Mouse (Mus musculus): ENCODE measurements around the gene Grm4.

GRCm38 (mm10) chr17:27502288-27502687, 18.9 kb downstream of the Grm4 start:
- no peak for TF ChIP-seq POLR2A (IDR thresholded peaks at IDR 0.05; ENCODE audit: insufficient read length, low read depth)
- TF ChIP-seq USF1 (IDR thresholded peaks at IDR 0.05; ENCODE audit: low read depth) = no peak
- no peak for TF ChIP-seq TCF12 (IDR thresholded peaks at IDR 0.05; ENCODE audit: insufficient read depth, poor library complexity, severe bottlenecking)
- no peak for TF ChIP-seq MYOD1 (IDR thresholded peaks at IDR 0.05; ENCODE audit: control insufficient read depth in 1 of 3, insufficient read length in 2 of 3, low read depth in 2 of 3)
- TF ChIP-seq MAX (IDR thresholded peaks at IDR 0.05; ENCODE audit: low read depth) = no peak
- TF ChIP-seq REST (IDR thresholded peaks at IDR 0.05; ENCODE audit: insufficient read depth, insufficient read length) = no peak
- no peak for TF ChIP-seq MYOG (IDR thresholded peaks at IDR 0.05; ENCODE audit: control insufficient read depth in 1 of 3, insufficient read depth in 1 of 3, insufficient read length in 2 of 3, low read depth in 2 of 3)
- TF ChIP-seq CEBPB (IDR thresholded peaks at IDR 0.05; ENCODE audit: insufficient read depth, poor library complexity, severe bottlenecking) = no peak
- TF ChIP-seq SRF (IDR thresholded peaks at IDR 0.05; ENCODE audit: control insufficient read depth, insufficient read length, low read depth) = no peak
- no peak for TF ChIP-seq POLR2AphosphoS2 (IDR thresholded peaks at IDR 0.05; ENCODE audit: insufficient read length, low read depth)
- no peak for TF ChIP-seq E2F4 (IDR thresholded peaks at IDR 0.05; ENCODE audit: insufficient read depth)

Measured in myocyte (in vitro differentiated cells).